Mouse (Mus musculus): ENCODE measurements around the gene Daxx.

GRCm38 (mm10) chr17:33874411-33874810, 34.8 kb upstream of the Daxx start:
- TF ChIP-seq GATA1 (IDR thresholded peaks at IDR 0.05; ENCODE audit: low read length), result no peak
- TF ChIP-seq TAL1 (IDR thresholded peaks at IDR 0.05; ENCODE audit: low read length), result no peak

All from erythroblast, embryonic 14.5 days (primary cell).